8 mouse cellular contexts compared by ENCODE assay signal in genomic region chr14:76151820-76152161, GRCm38 (mm10). TPM values are rescaled to one million over a fixed set of nuclear protein-coding genes. Genes with fewer than 3 reads are reported as not detected.
DNase-seq lines count a peak whose midpoint lies in the region; ATAC-seq lines count a peak whose summit lies in the region.

No protein-coding gene starts in this region.

- H3K9ac ChIP-seq in kidney, embryonic 16.5 days (replicated peaks; ENCODE audit: low read length), result peak overlapping the region; percentile 94
- H3K9ac ChIP-seq in hindbrain, embryonic 16.5 days (ENCODE audit: low read depth, low read length), result peak overlapping the region; percentile 87
- peak overlapping the region; percentile 76 for H3K9ac ChIP-seq in midbrain, embryonic 16.5 days (ENCODE audit: low read depth, low read length)

- no peaks in the 10 kb centered on the region for H3K27me3 ChIP-seq in kidney, embryonic 16.5 days (ENCODE audit: insufficient read depth, low read length)
- H3K27me3 ChIP-seq in embryonic facial prominence, embryonic 10.5 days (replicated peaks; ENCODE audit: low read depth, poor library complexity, severe bottlenecking), result no peaks in the 10 kb centered on the region
- H3K27me3 ChIP-seq in hindbrain, embryonic 16.5 days (replicated peaks; ENCODE audit: control insufficient read depth, insufficient read depth, low read length), result no peaks in the 10 kb centered on the region
- H3K27me3 ChIP-seq in midbrain, embryonic 16.5 days (ENCODE audit: control insufficient read depth, insufficient read depth, low read depth, low read length), result no peaks in the 10 kb centered on the region

- ATAC-seq in kidney, embryonic 16.5 days (ENCODE audit: low FRiP score, low TSS enrichment), result no peak
- no peak for ATAC-seq in hindbrain, embryonic 16.5 days
- no peak for ATAC-seq in midbrain, embryonic 16.5 days

- H3K36me3 ChIP-seq in kidney, embryonic 16.5 days (ENCODE audit: insufficient read depth, low read length), result no peaks in the 10 kb centered on the region
- no peaks in the 10 kb centered on the region for H3K36me3 ChIP-seq in embryonic facial prominence, embryonic 10.5 days (replicated peaks)
- H3K36me3 ChIP-seq in hindbrain, embryonic 16.5 days (ENCODE audit: control insufficient read depth, insufficient read depth, low read length), result no peaks in the 10 kb centered on the region
- no peaks in the 10 kb centered on the region for H3K36me3 ChIP-seq in midbrain, embryonic 16.5 days (ENCODE audit: control insufficient read depth, insufficient read depth, low read length)

- peaks cover 20% of the 10 kb centered on the region for H3K4me1 ChIP-seq in kidney, embryonic 16.5 days (ENCODE audit: insufficient read depth, low read length)
- peaks cover 34% of the 10 kb centered on the region for H3K4me1 ChIP-seq in embryonic facial prominence, embryonic 10.5 days
- H3K4me1 ChIP-seq in hindbrain, embryonic 16.5 days (ENCODE audit: control insufficient read depth, insufficient read depth, low read depth, low read length), result peaks cover 3% of the 10 kb centered on the region; the same call in 1 of the 2 replicates
- H3K4me1 ChIP-seq in midbrain, embryonic 16.5 days (ENCODE audit: control insufficient read depth, insufficient read depth, low read length), result peaks cover 5% of the 10 kb centered on the region; the same call in 1 of the 2 replicates

- H3K9me3 ChIP-seq in kidney, embryonic 16.5 days (ENCODE audit: low read length), result no peaks in the 10 kb centered on the region
- H3K9me3 ChIP-seq in embryonic facial prominence, embryonic 10.5 days, result no peaks in the 10 kb centered on the region
- no peaks in the 10 kb centered on the region for H3K9me3 ChIP-seq in hindbrain, embryonic 16.5 days (ENCODE audit: control insufficient read depth, low read length)
- no peaks in the 10 kb centered on the region for H3K9me3 ChIP-seq in midbrain, embryonic 16.5 days (replicated peaks; ENCODE audit: control insufficient read depth, low read length, poor library complexity, severe bottlenecking)

- no peak for DNase-seq in kidney, adult 8-10 months
- DNase-seq in embryonic facial prominence, embryonic 10.5 days (ENCODE audit: low spot score), result no peak
- no peak for DNase-seq in urinary bladder, postnatal 14 days (ENCODE audit: low spot score)
- DNase-seq in adrenal gland, postnatal 25 days, result no peak
- no peak for DNase-seq in cerebellum, postnatal 4 days (ENCODE audit: low spot score in 2 of 2)

- WGBS in kidney, embryonic 16.5 days, result 0% methylated on average over 10 of the region's 10 CpGs
- 2% methylated on average over 10 of the region's 10 CpGs for WGBS in embryonic facial prominence, embryonic 10.5 days
- 0% methylated on average over 10 of the region's 10 CpGs for WGBS in hindbrain, embryonic 16.5 days
- WGBS in midbrain, embryonic 16.5 days, result 0% methylated on average over 10 of the region's 10 CpGs

- H3K27ac ChIP-seq in kidney, embryonic 16.5 days (ENCODE audit: low read length), result peak overlapping the region; percentile 99
- H3K27ac ChIP-seq in embryonic facial prominence, embryonic 10.5 days (replicated peaks), result peak overlapping the region; percentile 99
- peak overlapping the region; percentile 98 for H3K27ac ChIP-seq in hindbrain, embryonic 16.5 days (ENCODE audit: low read depth, low read length)
- peak overlapping the region; percentile 96 for H3K27ac ChIP-seq in midbrain, embryonic 16.5 days (ENCODE audit: low read length)

- peak overlapping the region; percentile 70 for H3K4me3 ChIP-seq in kidney, embryonic 16.5 days (ENCODE audit: low read length)
- H3K4me3 ChIP-seq in embryonic facial prominence, embryonic 10.5 days, result peak overlapping the region; percentile 84
- H3K4me3 ChIP-seq in hindbrain, embryonic 16.5 days (ENCODE audit: low read length), result peak overlapping the region; percentile 82
- H3K4me3 ChIP-seq in midbrain, embryonic 16.5 days (ENCODE audit: low read depth, low read length), result peak overlapping the region; percentile 59

- peak overlapping the region; percentile 57 for H3K4me2 ChIP-seq in kidney, embryonic 16.5 days (replicated peaks; ENCODE audit: low read depth, low read length)
- H3K4me2 ChIP-seq in hindbrain, embryonic 16.5 days (ENCODE audit: low read length), result peak overlapping the region; percentile 72
- peak overlapping the region; percentile 57 for H3K4me2 ChIP-seq in midbrain, embryonic 16.5 days (ENCODE audit: low read length)

RNA-seq across cellular contexts. Expression of gene Nufip1, which starts 41.1 kb away (rescaled TPM):
- 16.8 and 17.5 TPM in 2 replicates for polyA plus RNA-seq in kidney, embryonic 16.5 days (2015; fragmentation: Nextera tagmentation; extraction: Ambion mirVana)
- 19.4 and 21.0 TPM in 2 replicates for polyA plus RNA-seq in embryonic facial prominence, embryonic 10.5 days (2016; fragmentation: Nextera tagmentation; extraction: Ambion mirVana)
- 12.4 and 13.2 TPM in 2 replicates for polyA plus RNA-seq in hindbrain, embryonic 16.5 days (2015; fragmentation: Nextera tagmentation; extraction: Ambion mirVana)
- 13.4 and 13.8 TPM in 2 replicates for polyA plus RNA-seq in midbrain, embryonic 16.5 days (2015; fragmentation: Nextera tagmentation; extraction: Ambion mirVana)
- 8.1 and 8.6 TPM in 2 replicates for total RNA-seq in adrenal gland, postnatal 25 days (2021)

RNA-seq across cellular contexts. Expression of gene Gpalpp1, which starts 41.2 kb away (rescaled TPM):
- 14.0 and 14.9 TPM in 2 replicates for polyA plus RNA-seq in kidney, embryonic 16.5 days (2015; fragmentation: Nextera tagmentation; extraction: Ambion mirVana)
- 15.6 and 16.1 TPM in 2 replicates for polyA plus RNA-seq in embryonic facial prominence, embryonic 10.5 days (2016; fragmentation: Nextera tagmentation; extraction: Ambion mirVana)
- 9.6 and 12.4 TPM in 2 replicates for polyA plus RNA-seq in hindbrain, embryonic 16.5 days (2015; fragmentation: Nextera tagmentation; extraction: Ambion mirVana)
- 13.1 and 14.1 TPM in 2 replicates for polyA plus RNA-seq in midbrain, embryonic 16.5 days (2015; fragmentation: Nextera tagmentation; extraction: Ambion mirVana)
- 19.3 and 22.3 TPM in 2 replicates for total RNA-seq in adrenal gland, postnatal 25 days (2021)
